Mouse (Mus musculus): ENCODE measurements around the gene Man2b2.

The Man2b2 gene

GRCm38 (mm10) chr5:36766958-36767703 is 63.3 kb downstream of the Man2b2 start:
- no peak for DNase-seq

- DNase-seq, result no peak
Observed at GRCm38 (mm10) chr5:36759848-36760247, 70.6 kb downstream of the Man2b2 start.

- no peak for DNase-seq
Observed at GRCm38 (mm10) chr5:36757033-36757432, 73.4 kb downstream of the Man2b2 start.

Measured in right cerebral cortex, adult 18-20 months (tissue).